Mouse (Mus musculus): ENCODE data around the gene Clec4f. TPM values are rescaled to one million over a fixed set of nuclear protein-coding genes. Genes with fewer than 3 reads are reported as not detected.

Clec4f gene
- not detected in 2 replicates for polyA plus RNA-seq (2016; fragmentation: Nextera tagmentation; extraction: Ambion mirVana)

GRCm38 (mm10) chr6:83656087-83656486 is at the start of gene Clec4f:
Clec4f (minus strand) TSS chr6:83656187.
- peaks cover 4% of the 10 kb centered on the region for H3K4me1 ChIP-seq (replicated peaks)
- no peak within 1 kb of the TSS for H3K4me3 ChIP-seq (replicated peaks)
- H3K27me3 ChIP-seq: no peaks in the 10 kb centered on the region
- no peaks in the 10 kb centered on the region for H3K36me3 ChIP-seq
- H3K4me2 ChIP-seq: no peak within 1 kb of the TSS
- H3K9me3 ChIP-seq: no peaks in the 10 kb centered on the region
- no peak for ATAC-seq (ENCODE audit: insufficient number of reproducible peaks, insufficient read depth, low FRiP score, low TSS enrichment, low read depth)
- H3K27ac ChIP-seq: no peak within 1 kb of the TSS
- 88% methylated on average over 2 of the region's 2 CpGs for WGBS
- no peak within 1 kb of the TSS for H3K9ac ChIP-seq (replicated peaks)

- Histone ChIP-seq H3K9ac (replicated peaks) (no peak overlapping the region), H3K4me2 (no peak overlapping the region), H3K4me1 (replicated peaks) (peaks cover 20% of the 10 kb centered on the region), H3K4me3 (replicated peaks) (no peak overlapping the region), H3K27me3 (peaks cover 94% of the 10 kb centered on the region), H3K36me3 (no peaks in the 10 kb centered on the region), H3K9me3 (no peaks in the 10 kb centered on the region), H3K27ac (no peak overlapping the region)
- ATAC-seq (ENCODE audit: insufficient number of reproducible peaks, insufficient read depth, low FRiP score, low TSS enrichment, low read depth): no peak
- WGBS: 15% methylated on average over 5 of the region's 5 CpGs
These were observed 48.7 kb upstream of the Clec4f start for GRCm38 (mm10) chr6:83704701-83705100.

GRCm38 (mm10) chr6:83704294-83704693 is 48.3 kb upstream of the Clec4f start:
- H3K9ac ChIP-seq (replicated peaks): no peak overlapping the region
- peaks cover 94% of the 10 kb centered on the region for H3K27me3 ChIP-seq
- no peak overlapping the region for H3K4me3 ChIP-seq (replicated peaks)
- peaks cover 20% of the 10 kb centered on the region for H3K4me1 ChIP-seq (replicated peaks)
- 0% methylated on average over 1 of the region's 1 CpGs for WGBS
- H3K9me3 ChIP-seq: no peaks in the 10 kb centered on the region
- no peak for ATAC-seq (ENCODE audit: insufficient number of reproducible peaks, insufficient read depth, low FRiP score, low TSS enrichment, low read depth)
- no peak overlapping the region for H3K27ac ChIP-seq
- no peak overlapping the region for H3K4me2 ChIP-seq
- no peaks in the 10 kb centered on the region for H3K36me3 ChIP-seq

GRCm38 (mm10) chr6:83703722-83704078 is 47.7 kb upstream of the Clec4f start:
- H3K4me1 ChIP-seq (replicated peaks): peaks cover 20% of the 10 kb centered on the region
- no peak overlapping the region for H3K27ac ChIP-seq
- WGBS: 1% methylated on average over 10 of the region's 10 CpGs
- H3K4me3 ChIP-seq (replicated peaks): no peak overlapping the region
- H3K9ac ChIP-seq (replicated peaks): no peak overlapping the region
- ATAC-seq (ENCODE audit: insufficient number of reproducible peaks, insufficient read depth, low FRiP score, low TSS enrichment, low read depth): no peak
- H3K27me3 ChIP-seq: peaks cover 94% of the 10 kb centered on the region
- H3K36me3 ChIP-seq: no peaks in the 10 kb centered on the region
- no peaks in the 10 kb centered on the region for H3K9me3 ChIP-seq
- no peak overlapping the region for H3K4me2 ChIP-seq

GRCm38 (mm10) chr6:83703000-83703721 is 47.2 kb upstream of the Clec4f start:
- no peak for ATAC-seq (ENCODE audit: insufficient number of reproducible peaks, insufficient read depth, low FRiP score, low TSS enrichment, low read depth)
- Histone ChIP-seq H3K4me2 (no peak overlapping the region), H3K4me1 (replicated peaks) (peaks cover 19% of the 10 kb centered on the region), H3K36me3 (no peaks in the 10 kb centered on the region), H3K27me3 (peaks cover 94% of the 10 kb centered on the region), H3K9me3 (no peaks in the 10 kb centered on the region), H3K4me3 (replicated peaks) (no peak overlapping the region), H3K9ac (replicated peaks) (no peak overlapping the region), H3K27ac (no peak overlapping the region)
- 1% methylated on average over 27 of the region's 27 CpGs for WGBS

GRCm38 (mm10) chr6:83702146-83702999 is 46.4 kb upstream of the Clec4f start:
- under 1% methylated on average over 53 of the region's 53 CpGs for WGBS
- Histone ChIP-seq H3K36me3 (no peaks in the 10 kb centered on the region), H3K27ac (no peak overlapping the region), H3K27me3 (peaks cover 94% of the 10 kb centered on the region), H3K9ac (replicated peaks) (0 out of 2 replicates have a peak overlapping the region, but pooled peaks have one; percentile 27), H3K4me2 (peak overlapping the region; percentile 33), H3K9me3 (no peaks in the 10 kb centered on the region), H3K4me3 (replicated peaks) (peak overlapping the region; percentile 27), H3K4me1 (replicated peaks) (peaks cover 18% of the 10 kb centered on the region)
- ATAC-seq (ENCODE audit: insufficient number of reproducible peaks, insufficient read depth, low FRiP score, low TSS enrichment, low read depth): peak; percentile 79; the same call in 1 of the 2 replicates

- Histone ChIP-seq H3K9me3 (no peaks in the 10 kb centered on the region), H3K4me1 (replicated peaks) (peaks cover 19% of the 10 kb centered on the region), H3K4me2 (no peak overlapping the region), H3K27me3 (peaks cover 94% of the 10 kb centered on the region), H3K36me3 (no peaks in the 10 kb centered on the region), H3K9ac (replicated peaks) (no peak overlapping the region), H3K4me3 (replicated peaks) (no peak overlapping the region), H3K27ac (no peak overlapping the region)
- no peak for ATAC-seq (ENCODE audit: insufficient number of reproducible peaks, insufficient read depth, low FRiP score, low TSS enrichment, low read depth)
- 2% methylated on average over 11 of the region's 11 CpGs for WGBS
These were observed 45.0 kb upstream of the Clec4f start for GRCm38 (mm10) chr6:83701001-83701400.

GRCm38 (mm10) chr6:83699971-83700370 is 44.0 kb upstream of the Clec4f start:
- WGBS: 3% methylated on average over 5 of the region's 5 CpGs
- H3K27ac ChIP-seq: no peak overlapping the region
- H3K4me3 ChIP-seq (replicated peaks): no peak overlapping the region
- peaks cover 94% of the 10 kb centered on the region for H3K27me3 ChIP-seq
- H3K4me1 ChIP-seq (replicated peaks): peaks cover 19% of the 10 kb centered on the region
- H3K9ac ChIP-seq (replicated peaks): no peak overlapping the region
- H3K36me3 ChIP-seq: no peaks in the 10 kb centered on the region
- ATAC-seq (ENCODE audit: insufficient number of reproducible peaks, insufficient read depth, low FRiP score, low TSS enrichment, low read depth): no peak
- H3K4me2 ChIP-seq: no peak overlapping the region
- no peaks in the 10 kb centered on the region for H3K9me3 ChIP-seq

- 6% methylated on average over 8 of the region's 8 CpGs for WGBS
- H3K9ac ChIP-seq (replicated peaks): no peak overlapping the region
- H3K4me1 ChIP-seq (replicated peaks): peaks cover 19% of the 10 kb centered on the region
- H3K9me3 ChIP-seq: no peaks in the 10 kb centered on the region
- H3K27ac ChIP-seq: no peak overlapping the region
- no peak overlapping the region for H3K4me3 ChIP-seq (replicated peaks)
- H3K4me2 ChIP-seq: no peak overlapping the region
- no peaks in the 10 kb centered on the region for H3K36me3 ChIP-seq
- H3K27me3 ChIP-seq: peaks cover 95% of the 10 kb centered on the region
- ATAC-seq (ENCODE audit: insufficient number of reproducible peaks, insufficient read depth, low FRiP score, low TSS enrichment, low read depth): no peak
These were observed 41.9 kb upstream of the Clec4f start for GRCm38 (mm10) chr6:83697932-83698331.

GRCm38 (mm10) chr6:83696684-83697083 is 40.7 kb upstream of the Clec4f start:
- ATAC-seq (ENCODE audit: insufficient number of reproducible peaks, insufficient read depth, low FRiP score, low TSS enrichment, low read depth): no peak
- WGBS: under 1% methylated on average over 7 of the region's 7 CpGs
- no peak overlapping the region for H3K9ac ChIP-seq (replicated peaks)
- H3K27ac ChIP-seq: no peak overlapping the region
- peaks cover 96% of the 10 kb centered on the region for H3K27me3 ChIP-seq
- peaks cover 12% of the 10 kb centered on the region for H3K4me1 ChIP-seq (replicated peaks)
- no peaks in the 10 kb centered on the region for H3K9me3 ChIP-seq
- no peaks in the 10 kb centered on the region for H3K36me3 ChIP-seq
- no peak overlapping the region for H3K4me3 ChIP-seq (replicated peaks)
- no peak overlapping the region for H3K4me2 ChIP-seq

- Histone ChIP-seq H3K4me3 (replicated peaks) (no peak overlapping the region), H3K9ac (replicated peaks) (no peak overlapping the region), H3K27ac (no peak overlapping the region), H3K4me1 (replicated peaks) (peaks cover 12% of the 10 kb centered on the region), H3K36me3 (no peaks in the 10 kb centered on the region), H3K27me3 (peaks cover 96% of the 10 kb centered on the region), H3K9me3 (no peaks in the 10 kb centered on the region), H3K4me2 (no peak overlapping the region)
- WGBS: 5% methylated on average over 3 of the region's 3 CpGs
- no peak for ATAC-seq (ENCODE audit: insufficient number of reproducible peaks, insufficient read depth, low FRiP score, low TSS enrichment, low read depth)
These were observed 39.7 kb upstream of the Clec4f start for GRCm38 (mm10) chr6:83695731-83696130.
